Mouse (Mus musculus) telencephalon, adult 2 months (tissue): ENCODE data around the gene D630045J12Rik.

ENCODE experiments used
- DNase-seq: peaks from one replicate; pipeline ENCODE4 v3.0.0-alpha.2; 2011; ENCODE audit warnings: low read depth, low spot score

The D630045J12Rik gene

DNA sequence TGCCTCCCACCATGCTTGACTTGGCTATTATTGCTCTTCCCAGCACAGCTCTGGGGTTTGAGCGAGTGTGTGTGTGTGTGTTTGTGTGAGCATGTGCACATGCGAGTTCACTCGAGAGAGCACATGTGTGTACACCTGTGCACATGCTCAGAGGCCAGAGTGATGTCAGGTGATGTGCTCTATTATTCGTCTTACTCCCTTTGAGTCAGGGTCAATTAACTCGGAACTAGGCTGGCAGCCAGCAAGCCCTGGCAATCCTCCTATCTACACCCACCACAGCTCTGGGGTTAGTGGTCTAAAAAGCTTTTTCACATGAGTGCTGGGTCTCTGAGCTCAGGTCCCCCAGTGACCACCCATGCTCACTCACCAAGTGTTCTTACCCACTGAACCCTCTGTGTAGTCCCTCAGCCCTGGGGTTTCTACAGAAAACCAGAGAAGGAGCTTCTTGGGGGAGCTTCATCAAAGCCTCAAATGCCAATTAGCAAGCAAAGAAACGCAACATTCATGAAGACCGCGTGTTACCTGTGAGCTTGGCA is 11.4 kb downstream of the D630045J12Rik start:
- no peak for DNase-seq

DNA sequence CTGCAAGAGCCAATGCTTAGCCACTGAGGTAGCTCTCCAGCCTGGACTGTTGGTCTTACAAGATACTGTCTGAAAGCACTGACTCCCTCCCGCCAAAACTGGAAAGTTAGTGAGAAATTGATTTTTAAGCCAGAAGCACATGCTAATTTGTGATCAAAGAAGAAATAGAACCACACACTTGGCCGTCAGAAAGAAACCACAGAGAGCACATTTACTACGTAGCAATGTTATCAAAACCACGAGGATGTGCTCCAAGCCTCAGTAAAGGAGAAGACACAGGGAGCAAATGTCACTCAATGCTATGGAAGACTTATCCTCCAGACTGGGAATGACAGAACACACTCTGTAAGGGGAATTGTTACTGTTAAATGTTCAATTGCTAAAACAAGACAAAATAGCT is 12.3 kb downstream of the D630045J12Rik start:
- no peak for DNase-seq

DNA sequence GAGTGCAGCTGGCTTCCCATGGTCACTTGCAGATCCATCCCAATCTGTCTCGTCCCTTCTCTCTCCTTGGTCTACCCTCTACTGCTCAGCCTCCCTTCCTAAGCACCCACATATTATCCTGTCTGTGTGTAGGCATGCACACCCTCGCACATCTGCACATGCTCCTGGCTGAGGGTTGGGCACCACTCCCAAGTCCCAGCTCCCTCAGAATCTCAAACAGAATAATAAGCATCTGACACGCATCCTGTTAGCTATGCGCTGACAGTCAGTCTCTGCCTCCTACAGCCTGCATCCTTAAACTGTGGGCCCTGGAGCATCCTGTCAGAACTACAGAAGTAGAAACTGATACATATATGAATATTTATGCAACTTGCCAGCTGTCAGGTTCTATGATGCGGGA is 13.2 kb downstream of the D630045J12Rik start:
- peak; percentile 87 for DNase-seq

DNA sequence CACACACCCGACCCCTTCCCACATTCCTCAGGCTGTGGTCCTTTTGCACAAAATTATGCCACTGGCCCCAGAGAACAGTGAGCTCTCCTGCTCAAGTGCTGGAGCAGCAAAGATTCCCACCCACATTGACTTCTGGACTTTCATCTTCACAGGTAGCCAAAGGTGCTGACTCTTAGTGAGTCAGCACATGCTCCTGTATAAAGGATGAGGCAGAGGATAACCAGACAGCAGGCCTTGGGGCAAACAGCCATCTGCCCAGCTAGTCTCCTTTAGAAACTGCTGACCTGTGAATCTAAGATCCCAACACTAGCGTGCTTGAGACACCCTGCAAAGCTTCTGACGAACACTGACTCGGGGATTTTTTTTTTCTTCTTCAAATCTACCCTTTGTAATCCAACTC is 15.4 kb downstream of the D630045J12Rik start:
- no peak for DNase-seq

DNA sequence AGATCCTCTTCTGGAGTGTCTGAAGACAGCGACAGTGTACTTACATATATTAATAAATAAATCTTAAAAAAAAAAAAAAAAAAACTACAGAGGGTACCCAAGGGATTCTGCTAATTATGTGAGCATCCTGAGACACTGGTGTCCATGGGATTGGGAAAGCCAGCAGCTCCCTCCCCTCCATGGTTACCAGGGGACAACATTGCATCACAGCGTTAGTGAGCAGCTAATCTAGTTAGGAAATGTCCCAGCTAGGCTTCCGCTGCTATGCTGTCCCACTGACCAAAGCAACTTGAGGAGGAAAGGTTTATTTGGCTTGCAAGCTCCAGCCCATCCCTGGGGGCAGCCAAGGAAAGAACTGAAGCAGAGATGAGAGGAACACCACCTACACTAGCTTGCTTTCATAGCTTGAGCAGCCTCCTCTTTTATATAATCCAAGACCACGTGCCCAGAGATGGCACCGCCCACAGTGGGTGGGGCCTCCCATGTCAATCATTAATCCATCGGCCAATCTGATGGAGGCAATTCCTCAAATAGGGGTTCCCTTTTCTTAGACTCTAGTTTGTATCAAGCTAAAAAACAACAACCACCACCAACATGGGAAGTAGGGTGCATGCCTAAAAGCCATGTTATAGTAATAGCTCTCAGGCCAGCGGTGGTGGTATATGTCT is 17.7 kb downstream of the D630045J12Rik start:
- DNase-seq = no peak

DNA sequence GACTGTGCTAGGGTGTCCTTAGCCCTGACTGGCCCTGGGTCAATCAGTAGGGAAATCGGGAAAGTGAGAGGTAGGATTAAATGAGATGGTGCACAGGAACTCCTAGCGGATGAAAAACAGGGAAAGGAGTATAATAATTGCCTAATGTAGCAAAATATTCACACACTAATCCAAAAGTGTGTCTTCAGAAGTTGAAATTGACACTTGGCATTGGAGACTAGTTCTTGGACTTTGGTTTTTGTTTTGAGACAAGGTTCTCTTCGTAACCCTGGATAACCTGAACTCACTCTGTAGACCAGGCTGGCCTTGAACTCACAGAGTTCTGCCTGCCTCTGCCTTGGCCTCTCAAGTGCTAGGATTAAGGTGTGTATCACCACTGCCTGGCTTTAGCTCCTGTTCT is 20.0 kb downstream of the D630045J12Rik start:
- DNase-seq = no peak

DNA sequence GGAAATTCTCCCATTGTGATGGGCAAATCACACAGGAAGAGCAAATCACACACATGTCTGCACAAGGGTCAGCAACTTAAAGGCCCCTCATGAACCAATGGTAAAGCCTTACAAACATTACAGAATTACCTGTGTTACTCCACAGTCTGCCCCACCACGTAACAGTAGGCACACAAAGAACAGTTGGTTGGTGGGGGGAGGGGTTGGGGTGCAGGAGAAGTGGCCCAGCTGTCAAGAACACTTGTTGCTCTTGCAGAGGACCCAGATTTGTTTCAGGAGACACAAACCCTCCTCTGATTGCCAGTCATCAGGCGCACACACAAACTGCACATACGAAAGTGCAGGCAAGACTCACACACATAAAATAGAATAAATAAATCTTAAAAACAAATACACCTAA is 20.9 kb downstream of the D630045J12Rik start:
- no peak for DNase-seq

DNA sequence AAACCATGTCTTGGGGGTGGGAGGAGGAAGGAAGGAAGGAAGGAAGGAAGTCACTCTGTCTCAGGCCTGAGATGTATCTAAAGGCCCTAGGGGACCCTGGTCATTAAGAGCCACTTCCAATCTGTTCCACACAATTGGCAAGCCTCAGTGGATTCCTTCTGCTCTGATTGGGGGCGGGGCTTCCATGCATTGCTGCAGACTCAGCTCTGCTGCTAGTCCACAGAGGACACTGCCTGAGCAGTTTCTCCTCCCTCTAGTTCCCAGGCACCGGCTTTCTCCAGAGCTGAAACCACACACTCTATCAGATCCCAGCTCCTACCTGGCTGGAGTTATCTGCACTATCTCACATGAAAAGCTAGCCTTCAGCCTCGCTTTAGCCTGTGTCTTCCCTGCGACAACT is 21.8 kb downstream of the D630045J12Rik start:
- no peak for DNase-seq

DNA sequence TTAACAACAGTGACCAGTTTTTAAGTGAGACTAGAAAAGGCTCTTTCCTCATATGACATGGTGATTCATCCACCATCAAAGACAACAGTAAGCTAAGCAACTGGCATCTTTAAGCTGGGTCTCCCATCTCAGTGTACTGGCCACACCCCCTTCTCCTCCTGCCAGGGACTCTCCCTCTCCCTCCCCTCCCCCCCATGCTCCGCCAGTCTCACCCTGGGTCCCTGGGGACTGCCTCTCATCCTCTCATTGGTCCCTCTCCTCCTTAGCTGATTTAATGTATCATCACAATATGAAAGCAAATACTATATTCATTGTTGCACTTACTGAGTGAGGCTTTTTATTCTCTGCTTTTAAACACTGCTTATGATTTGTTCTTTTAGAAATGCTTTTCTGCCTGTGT is 29.7 kb downstream of the D630045J12Rik start:
- no peak for DNase-seq

DNA sequence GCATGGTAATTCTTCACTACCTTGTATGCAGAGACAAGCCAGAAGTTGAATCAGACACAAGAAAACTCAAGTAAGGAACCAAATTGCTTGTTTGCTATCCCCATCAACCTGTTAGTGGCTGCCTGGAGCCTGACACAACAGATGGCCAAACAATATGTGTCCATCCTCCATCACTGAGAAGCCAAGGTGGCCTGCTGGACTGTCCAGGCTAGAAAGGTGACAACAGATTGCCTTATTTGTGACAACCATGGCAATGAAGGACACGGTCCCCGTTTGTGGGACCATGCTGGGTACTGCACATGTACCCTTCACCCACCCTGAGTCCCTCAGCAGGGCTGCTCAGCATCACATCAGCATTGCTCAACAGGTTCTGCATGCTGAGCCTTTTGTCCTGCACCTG is 34.5 kb downstream of the D630045J12Rik start:
- DNase-seq = no peak

DNA sequence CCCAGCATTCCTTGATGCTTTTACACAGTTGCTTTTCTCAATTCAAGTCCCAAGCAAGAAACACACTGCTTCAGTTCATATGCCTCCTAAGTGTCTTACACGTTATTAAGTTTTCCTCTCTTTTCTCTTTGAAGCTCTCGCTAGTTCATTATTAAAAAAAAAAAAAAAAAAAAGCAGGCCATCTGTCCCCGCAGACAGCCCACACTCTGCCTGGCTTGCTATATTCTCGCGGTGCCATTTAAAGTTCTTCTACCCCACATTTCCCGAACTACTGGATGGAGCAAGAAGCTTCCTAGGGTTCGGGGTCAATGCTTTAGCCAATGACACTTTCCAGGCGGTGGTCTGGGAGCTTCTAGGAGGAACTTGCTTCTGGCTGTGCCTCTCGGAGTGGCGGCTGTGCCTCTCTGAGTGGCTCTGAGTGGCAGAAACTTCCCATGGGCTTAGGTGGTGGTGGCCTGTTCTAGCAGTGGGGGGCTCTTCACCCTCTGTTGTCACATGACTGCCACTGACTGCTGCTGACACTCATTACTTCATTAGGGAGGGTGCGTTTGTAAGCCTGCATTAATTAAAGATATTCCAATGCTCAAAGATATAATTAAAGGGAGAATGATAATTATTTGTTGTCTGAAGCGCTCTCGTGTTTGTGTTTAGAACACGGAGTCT is 38.2 kb downstream of the D630045J12Rik start:
- DNase-seq = no peak

DNA sequence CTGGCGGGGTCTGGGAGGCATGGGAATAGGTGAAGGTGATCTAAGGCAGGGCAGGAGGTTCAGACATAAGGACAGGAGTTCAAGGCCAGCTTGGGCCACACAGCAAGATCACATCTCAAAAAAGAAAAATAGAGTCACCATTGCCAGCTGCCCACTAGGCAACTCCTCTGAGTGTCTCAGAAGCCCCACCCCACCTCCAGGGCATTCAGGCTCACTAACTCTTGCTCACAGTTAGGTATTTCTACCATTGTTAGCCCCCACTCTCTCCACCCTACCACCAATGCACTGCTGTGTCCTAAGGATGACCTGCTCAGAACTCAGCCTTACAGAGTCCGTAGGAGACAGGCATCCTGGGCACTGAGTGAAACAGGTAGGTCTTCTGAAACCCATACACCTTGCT is 46.2 kb downstream of the D630045J12Rik start:
- no peak for DNase-seq

DNA sequence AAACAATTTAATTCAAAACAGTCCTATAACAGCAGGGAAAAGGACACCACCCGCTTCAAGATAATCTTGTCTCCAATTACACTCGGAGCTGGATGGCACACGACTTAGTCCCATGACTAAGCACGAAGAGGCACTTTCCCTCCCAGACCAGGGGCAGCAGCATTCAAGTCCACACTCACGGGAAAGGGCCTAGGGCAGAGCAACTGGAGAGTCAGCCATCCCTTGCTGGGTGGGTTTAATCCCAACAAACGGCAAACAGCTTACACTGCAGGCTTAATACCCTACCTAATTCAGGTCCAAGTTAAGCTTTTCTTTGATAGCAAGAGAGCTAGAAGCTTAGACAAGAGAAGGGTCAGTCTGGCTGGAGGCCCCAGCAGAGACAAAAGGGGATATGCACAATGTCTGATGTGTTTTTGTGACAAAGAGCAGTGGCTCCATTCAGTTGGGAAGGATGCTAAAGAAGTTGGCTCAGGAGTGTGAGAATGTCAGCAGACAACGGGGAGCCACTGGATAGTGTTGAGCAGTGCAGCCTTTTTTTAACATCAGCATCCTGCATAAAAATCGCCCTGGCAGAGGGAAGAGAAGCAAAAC is 46.8 kb downstream of the D630045J12Rik start:
- DNase-seq = no peak

DNA sequence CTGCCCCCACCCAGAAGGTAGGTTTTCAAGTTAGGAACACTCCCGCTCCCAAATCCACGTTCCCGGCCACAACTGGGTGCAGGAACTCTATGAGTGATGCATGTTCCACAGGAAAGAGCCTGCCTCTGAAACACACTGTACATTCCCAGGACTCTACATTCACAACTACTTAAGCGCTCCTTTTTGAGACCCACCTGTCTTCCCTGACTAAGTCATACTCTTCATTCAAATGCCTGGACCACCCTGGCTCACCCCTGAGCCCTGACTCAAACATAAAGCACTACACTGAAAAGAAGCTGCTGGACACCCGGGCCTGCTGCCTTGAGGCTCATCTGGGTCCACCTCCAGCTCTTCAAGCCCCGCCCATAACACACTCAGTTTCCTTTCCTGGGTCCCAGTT is 48.4 kb downstream of the D630045J12Rik start:
- DNase-seq = no peak

DNA sequence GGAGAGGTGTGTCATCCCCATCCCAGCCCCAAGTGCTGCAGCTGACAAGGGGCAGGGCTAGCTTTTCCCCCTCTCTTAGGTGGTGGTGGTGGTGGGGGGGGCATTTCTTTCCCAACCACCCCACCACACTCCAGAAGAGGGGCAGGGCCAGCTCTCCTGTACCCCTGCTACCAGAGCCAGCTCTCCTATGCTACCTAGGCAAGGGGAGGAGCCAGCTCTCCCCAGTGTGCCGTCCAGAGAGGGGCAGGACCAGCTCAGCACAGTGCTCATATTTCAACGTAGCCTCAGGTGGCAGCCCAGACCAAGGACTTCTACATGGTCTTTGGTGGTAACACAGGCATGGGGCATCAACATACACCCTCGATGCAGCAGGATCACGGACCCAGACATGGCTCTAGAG is 50.0 kb downstream of the D630045J12Rik start:
- no peak for DNase-seq

DNA sequence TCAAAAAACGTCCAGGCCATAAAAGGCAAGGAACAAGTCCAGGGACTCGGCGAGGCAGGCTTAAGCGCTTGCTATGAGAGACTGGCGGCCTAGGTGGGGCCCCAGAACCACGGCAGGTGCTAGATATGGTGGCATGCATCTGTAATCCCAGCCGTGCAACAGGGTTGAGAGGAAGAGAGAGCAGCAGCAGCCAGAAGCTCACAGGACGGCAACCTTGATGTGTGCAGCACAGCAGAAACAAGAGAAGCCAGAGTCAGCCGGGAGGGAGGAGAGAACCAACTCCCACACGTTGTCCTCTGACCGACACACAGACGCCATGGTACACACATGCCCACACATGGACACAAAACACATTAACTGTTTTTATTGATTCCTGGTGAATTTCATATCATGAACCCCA is 51.0 kb downstream of the D630045J12Rik start:
- DNase-seq = no peak

DNA sequence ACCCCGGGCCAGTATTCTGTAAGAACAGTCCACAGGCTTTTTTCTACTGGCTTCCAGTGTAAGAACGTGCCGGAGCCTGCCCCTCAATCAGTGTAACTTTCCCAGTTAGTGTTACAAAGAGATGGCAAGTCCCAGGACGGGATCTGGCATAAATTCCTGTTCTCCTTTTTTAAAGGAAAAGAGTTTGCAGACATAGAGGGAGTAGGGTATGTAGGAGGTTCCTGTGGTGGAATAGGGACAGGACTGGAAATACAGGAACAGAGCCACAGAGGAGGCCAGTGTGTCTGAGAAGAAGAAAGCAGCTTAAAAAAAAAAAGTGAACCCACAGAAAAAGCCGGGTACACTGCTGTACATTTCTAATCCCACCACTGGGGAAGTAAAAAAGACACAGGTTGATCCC is 52.3 kb downstream of the D630045J12Rik start:
- no peak for DNase-seq

DNA sequence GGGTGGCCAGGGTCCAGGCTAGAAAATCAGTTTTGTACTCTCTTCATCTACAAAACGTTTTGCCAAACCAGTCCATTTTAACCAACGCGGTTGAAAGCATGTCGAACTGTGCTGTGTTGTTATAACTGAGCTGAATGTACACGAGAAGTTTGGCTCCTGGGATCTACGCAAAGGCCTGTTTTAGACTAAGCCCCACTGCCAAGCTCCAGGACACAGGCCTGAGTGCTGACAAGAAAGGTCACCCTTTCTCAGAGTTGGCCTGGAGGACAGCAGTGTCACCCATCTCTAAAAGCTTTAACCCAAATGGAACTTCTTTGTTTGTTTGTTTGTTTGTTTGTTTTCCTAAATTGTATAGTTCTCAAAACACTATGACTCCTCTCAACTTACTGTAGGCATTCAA is 54.2 kb downstream of the D630045J12Rik start:
- no peak for DNase-seq

DNA sequence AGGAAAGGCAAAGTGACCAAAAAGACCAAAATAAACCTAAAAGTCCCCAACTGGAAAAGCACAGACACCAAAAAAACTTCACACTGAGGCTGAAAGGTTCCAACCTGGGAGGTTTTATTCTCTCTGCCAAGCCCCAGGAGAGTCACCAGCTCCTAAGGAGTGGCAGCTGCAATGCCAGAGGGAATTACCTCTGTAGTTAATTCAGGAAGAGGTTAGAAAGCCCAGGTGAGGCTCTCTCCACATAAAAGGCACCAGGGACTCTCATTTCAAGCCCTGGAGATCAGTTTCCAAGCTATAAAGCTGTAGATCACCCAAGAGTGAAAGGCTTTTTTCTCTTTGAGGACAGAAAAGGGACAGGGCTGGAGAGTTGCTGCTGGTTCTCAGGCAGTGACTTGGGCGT is 55.1 kb downstream of the D630045J12Rik start:
- no peak for DNase-seq

DNA sequence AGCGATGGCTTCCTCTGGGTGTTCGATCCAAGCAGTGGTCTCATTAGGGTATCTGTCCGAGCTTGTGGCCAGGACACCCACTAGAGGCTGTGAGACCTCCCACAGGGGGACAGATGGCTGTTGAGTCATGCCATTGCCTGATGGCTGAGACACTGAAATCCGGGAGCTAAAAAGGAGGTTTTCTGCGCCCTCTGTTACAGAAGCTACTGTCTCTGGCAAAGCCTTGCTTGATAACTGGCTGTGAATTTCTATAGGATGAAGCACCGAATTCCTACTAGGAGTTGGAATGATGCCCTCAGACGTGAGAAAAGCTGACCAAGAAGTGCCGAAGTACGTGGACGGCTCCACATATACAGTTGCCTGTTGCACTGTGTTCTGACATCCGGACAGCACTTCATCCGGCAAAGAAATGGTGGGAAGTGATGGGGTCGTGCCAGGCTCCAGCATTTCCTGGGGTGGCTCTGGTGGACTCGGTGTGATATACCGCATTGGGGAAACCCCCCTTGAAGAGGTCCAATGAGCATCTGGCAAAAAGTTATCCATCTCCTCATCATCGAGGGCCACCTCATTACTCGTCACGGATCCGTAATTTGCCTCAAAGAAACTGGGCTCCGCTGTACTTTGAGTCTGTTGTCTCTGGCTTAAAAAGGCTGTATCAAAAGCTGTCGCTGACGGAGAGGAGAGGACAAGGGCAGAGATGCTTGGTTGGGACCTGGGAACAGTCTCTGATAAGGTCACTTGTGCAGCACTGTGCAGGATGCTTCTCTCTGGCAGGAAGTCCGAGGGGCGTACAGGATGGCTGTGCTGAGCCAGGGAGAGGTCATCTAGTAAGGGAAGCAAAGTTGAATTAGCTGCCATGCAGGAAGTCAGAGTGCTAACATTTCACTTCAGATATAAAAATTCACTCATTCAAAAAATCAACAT is 57.3 kb downstream of the D630045J12Rik start:
- peak; percentile 79 for DNase-seq

DNA sequence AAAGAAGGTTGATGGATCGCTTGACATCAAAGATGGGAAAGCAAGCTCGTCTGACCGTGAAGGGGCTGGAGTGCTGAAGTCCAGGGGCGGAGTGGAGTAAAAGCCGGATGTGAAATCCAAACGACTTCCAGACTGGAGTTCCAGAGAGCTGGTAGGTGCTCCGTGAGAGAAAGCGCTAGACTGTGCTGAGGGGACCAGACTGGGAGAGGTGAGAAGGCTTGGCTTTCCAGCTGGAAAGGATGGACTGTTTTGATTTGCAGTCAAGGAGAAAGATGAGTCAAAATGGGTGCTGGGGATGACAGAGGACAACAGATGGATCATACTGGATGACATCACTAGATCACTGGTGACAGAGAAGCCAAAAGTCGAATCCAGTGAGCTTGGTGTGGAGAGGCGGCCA is 58.5 kb downstream of the D630045J12Rik start:
- no peak for DNase-seq

DNA sequence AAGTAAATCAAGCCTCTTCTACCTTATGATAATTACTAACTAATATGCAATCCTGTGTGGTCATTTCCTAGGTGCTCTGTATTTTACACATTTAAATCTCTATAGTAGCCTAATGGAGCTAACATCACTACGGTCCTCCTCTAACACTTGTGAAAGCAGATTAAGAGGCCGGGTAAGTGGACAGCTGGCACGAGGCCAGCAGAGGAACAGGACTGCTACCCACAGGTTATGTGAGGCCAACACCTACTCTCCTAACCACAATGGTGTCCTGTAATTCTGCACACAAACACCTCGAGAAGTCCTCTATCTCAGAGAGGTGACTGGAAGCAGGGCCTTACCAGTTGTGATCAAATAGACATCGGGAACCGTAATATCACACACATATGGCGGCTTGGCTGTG is 59.8 kb downstream of the D630045J12Rik start:
- no peak for DNase-seq
